Mouse (Mus musculus): Measurements from ENCODE around the gene Hexim2. TPM values are rescaled to one million over a fixed set of nuclear protein-coding genes. Genes with fewer than 3 reads are reported as not detected.

Hexim2 gene
- polyA plus RNA-seq, 1 experiment from 2014 or later = 29.8 TPM

DNA sequence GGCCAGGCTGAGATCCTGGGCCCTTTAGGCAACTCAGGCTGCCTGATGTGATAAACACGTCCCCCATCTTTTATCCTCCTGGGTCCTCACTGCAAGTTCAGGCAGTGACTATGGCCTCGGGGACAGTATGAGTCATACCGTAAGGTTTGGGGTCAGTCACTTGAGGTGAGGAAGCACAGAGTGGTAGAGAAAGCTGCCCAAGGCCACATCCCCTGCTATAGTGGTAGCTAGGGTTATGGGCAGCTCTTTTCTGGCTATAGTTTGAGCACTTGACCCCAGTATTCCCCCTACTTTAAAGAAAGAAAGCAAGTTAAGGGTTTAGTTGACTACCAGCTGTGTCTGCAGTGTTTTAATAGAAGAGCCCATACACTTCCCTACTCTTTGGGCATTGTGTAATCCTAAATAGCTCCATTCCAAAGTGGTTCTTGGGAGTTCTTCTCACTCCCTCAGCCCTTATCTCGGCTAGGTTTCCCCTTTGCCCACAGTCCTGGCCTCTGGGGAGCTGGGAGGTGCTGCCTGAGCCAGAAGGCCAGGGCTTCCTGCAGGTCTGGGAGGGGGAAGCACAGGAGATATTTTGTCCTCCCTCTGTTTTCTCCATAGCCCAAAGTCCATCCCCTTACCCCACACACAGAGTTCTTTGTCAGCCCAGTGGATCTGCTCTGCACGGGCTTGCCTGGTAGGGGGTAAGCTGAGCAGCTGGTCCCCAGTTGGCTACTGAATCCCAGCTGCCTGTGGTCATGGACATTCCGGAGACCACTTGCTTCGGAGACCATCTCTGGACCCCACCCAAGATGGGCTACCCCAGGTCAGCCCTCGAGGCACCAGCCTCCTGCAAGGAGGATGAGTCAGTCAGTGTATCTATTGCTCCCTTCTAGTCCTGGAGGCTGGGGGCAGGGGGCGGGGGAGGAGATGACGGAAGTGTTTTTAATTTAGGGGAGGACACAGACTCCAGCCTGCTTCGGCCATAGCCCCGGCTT lies 12.4 kb downstream of the Hexim2 start:
- no peaks in the 10 kb centered on the region for H3K27me3 ChIP-seq (ENCODE audit: control insufficient read depth, insufficient read depth, low read length)
- H3K4me2 ChIP-seq (ENCODE audit: low read depth, low read length) = no peak overlapping the region
- 45% methylated on average over 12 of the region's 12 CpGs for WGBS
- no peak for ATAC-seq (ENCODE audit: low read depth)
- 0 out of 2 replicates have a peak overlapping the region, but pooled peaks have one; percentile 10 for H3K27ac ChIP-seq (ENCODE audit: low read depth, low read length)
- H3K9ac ChIP-seq (replicated peaks; ENCODE audit: low read depth, low read length) = no peak overlapping the region
- no peaks in the 10 kb centered on the region for H3K9me3 ChIP-seq (ENCODE audit: control insufficient read depth, low read length)
- peaks cover 16% of the 10 kb centered on the region for H3K4me1 ChIP-seq (ENCODE audit: control insufficient read depth, insufficient read depth, low read length)
- H3K36me3 ChIP-seq (ENCODE audit: control insufficient read depth, insufficient read depth, low read length) = no peaks in the 10 kb centered on the region
- H3K4me3 ChIP-seq (ENCODE audit: low read depth, low read length) = no peak overlapping the region

DNA sequence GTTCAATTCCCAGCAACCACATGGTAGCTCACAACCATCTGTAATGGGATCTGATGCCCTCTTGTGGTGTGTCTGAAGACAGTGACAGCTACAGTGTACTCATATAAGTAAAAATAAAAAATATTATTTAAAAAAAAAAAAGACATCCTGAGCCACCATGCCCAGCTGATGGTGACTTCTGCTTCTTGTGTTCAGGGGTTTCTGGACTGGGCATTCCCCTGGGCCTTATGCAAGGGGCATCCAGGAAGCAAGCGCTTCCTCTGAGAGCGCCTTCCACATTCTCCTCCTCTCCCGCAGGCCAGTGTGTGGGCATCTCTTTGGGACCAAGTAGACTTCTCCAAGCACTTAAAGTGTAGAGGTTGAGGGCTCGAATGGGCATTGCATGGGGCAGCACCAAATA lies 14.2 kb downstream of the Hexim2 start:
- no peak overlapping the region for H3K4me2 ChIP-seq (ENCODE audit: low read depth, low read length)
- peaks cover 16% of the 10 kb centered on the region for H3K4me1 ChIP-seq (ENCODE audit: control insufficient read depth, insufficient read depth, low read length)
- no peak overlapping the region for H3K4me3 ChIP-seq (ENCODE audit: low read depth, low read length)
- no peak overlapping the region for H3K27ac ChIP-seq (ENCODE audit: low read depth, low read length)
- H3K36me3 ChIP-seq (ENCODE audit: control insufficient read depth, insufficient read depth, low read length) = no peaks in the 10 kb centered on the region
- 92% methylated on average over 4 of the region's 4 CpGs for WGBS
- H3K9ac ChIP-seq (replicated peaks; ENCODE audit: low read depth, low read length) = no peak overlapping the region
- no peaks in the 10 kb centered on the region for H3K27me3 ChIP-seq (ENCODE audit: control insufficient read depth, insufficient read depth, low read length)
- no peaks in the 10 kb centered on the region for H3K9me3 ChIP-seq (ENCODE audit: control insufficient read depth, low read length)
- no peak for ATAC-seq (ENCODE audit: low read depth)

DNA sequence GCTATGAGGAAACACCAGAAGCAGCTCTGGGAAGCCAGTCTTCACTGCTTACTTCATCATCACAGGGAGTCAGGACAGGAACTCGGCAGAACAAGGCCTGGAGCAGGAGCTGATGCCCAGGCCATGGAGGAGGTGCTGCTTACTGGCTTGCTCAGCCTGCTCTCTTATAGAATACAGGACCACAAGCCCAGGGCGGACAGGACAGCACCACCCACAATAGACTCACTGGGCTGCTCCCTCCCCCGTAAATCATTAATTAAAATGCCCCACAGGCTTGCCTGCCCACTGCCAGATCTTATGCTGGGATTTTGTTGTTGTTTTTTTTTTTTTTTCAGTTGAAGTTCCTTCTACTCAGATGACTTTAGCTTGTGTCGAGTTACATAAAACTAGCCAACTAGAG lies 15.5 kb downstream of the Hexim2 start:
- H3K27me3 ChIP-seq (ENCODE audit: control insufficient read depth, insufficient read depth, low read length) = no peaks in the 10 kb centered on the region
- H3K9ac ChIP-seq (replicated peaks; ENCODE audit: low read depth, low read length) = no peak overlapping the region
- H3K9me3 ChIP-seq (ENCODE audit: control insufficient read depth, low read length) = no peaks in the 10 kb centered on the region
- peaks cover 4% of the 10 kb centered on the region for H3K4me1 ChIP-seq (ENCODE audit: control insufficient read depth, insufficient read depth, low read length)
- no peak for ATAC-seq (ENCODE audit: low read depth)
- no peak overlapping the region for H3K4me3 ChIP-seq (ENCODE audit: low read depth, low read length)
- no peak overlapping the region for H3K27ac ChIP-seq (ENCODE audit: low read depth, low read length)
- H3K36me3 ChIP-seq (ENCODE audit: control insufficient read depth, insufficient read depth, low read length) = no peaks in the 10 kb centered on the region
- no peak overlapping the region for H3K4me2 ChIP-seq (ENCODE audit: low read depth, low read length)
- 70% methylated on average over 4 of the region's 4 CpGs for WGBS

DNA sequence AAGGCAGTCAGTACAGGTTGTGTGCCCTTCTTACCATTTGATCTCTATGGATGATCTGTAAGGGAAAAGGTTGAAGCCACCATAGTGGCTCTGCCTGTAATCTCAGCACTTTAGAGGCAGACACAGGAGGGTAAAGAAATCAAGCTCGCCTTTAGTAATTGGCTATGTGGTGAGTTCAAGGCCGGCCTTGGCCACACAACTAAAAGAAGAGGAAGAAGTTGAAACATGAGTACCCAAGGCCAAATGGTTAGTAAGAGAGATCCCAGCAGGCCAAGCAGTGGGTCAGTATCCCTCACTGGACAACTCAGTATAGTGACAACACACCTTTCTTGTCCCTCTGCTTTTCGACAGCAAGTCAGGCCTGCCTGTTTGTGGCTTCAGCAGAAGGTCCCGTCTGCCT lies 17.5 kb downstream of the Hexim2 start:
- WGBS = 91% methylated on average over 4 of the region's 4 CpGs
- Histone ChIP-seq H3K27ac (ENCODE audit: low read depth, low read length) (no peak overlapping the region), H3K27me3 (ENCODE audit: control insufficient read depth, insufficient read depth, low read length) (no peaks in the 10 kb centered on the region)

DNA sequence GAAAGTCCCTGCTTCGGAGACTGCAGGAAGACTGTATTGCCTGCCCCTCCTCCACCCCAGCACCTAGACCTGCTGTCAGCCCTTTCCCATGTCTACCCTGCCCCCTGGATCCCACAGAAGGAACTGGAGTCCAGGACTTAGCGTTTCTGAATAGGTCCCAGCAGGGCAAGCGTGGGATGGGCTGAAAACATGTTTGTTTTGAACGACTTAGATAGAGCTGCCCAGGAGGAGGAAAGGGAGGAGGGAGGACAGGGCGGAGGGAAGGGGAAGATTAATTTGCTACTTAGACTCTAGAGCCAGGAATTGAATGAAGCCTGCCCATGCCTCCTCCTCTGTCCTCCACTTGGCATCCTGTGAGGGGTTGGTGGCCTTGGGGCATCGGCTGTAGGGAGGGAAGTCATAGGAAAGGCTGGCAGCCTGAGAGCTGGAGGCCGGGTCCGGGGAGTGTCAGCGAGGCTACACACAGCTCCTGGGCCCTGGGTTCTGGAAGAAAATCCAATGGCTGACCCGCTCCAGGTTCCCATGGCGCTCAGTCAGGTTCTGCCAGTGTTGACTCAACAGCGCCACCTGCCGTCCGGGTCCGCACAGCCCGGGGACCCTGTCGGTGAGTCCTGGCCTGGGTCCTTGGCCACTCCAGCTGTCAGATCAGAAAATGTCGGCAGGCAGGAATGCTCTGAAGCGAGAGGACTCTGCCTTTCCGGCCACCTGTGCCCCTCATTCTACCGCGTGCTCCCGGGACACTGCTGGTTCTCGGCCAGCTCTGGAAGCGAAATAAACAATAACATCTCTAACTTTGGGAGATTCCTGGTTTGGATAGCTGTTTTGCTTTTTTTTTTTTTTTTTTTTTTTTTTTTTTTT lies 26.6 kb downstream of the Hexim2 start:
- no peaks in the 10 kb centered on the region for H3K4me1 ChIP-seq (ENCODE audit: control insufficient read depth, insufficient read depth, low read length)
- peak overlapping the region; percentile 40; the same call in 1 of the 2 replicates for H3K4me2 ChIP-seq (ENCODE audit: low read depth, low read length)
- H3K36me3 ChIP-seq (ENCODE audit: control insufficient read depth, insufficient read depth, low read length) = no peaks in the 10 kb centered on the region
- H3K9ac ChIP-seq (replicated peaks; ENCODE audit: low read depth, low read length) = no peak overlapping the region
- H3K9me3 ChIP-seq (ENCODE audit: control insufficient read depth, low read length) = no peaks in the 10 kb centered on the region
- 2% methylated on average over 25 of the region's 25 CpGs for WGBS
- H3K4me3 ChIP-seq (ENCODE audit: low read depth, low read length) = peak overlapping the region; percentile 8; the same call in 1 of the 2 replicates
- peak; percentile 94 for ATAC-seq (ENCODE audit: low read depth)
- no peaks in the 10 kb centered on the region for H3K27me3 ChIP-seq (ENCODE audit: control insufficient read depth, insufficient read depth, low read length)
- peak overlapping the region; percentile 1; the same call in 1 of the 2 replicates for H3K27ac ChIP-seq (ENCODE audit: low read depth, low read length)

More for the DNA sequence above, 17.5 kb downstream of the Hexim2 start:
- H3K4me1 ChIP-seq (ENCODE audit: control insufficient read depth, insufficient read depth, low read length) = no peaks in the 10 kb centered on the region
- no peaks in the 10 kb centered on the region for H3K36me3 ChIP-seq (ENCODE audit: control insufficient read depth, insufficient read depth, low read length)
- no peak overlapping the region for H3K4me3 ChIP-seq (ENCODE audit: low read depth, low read length)
- ATAC-seq (ENCODE audit: low read depth) = no peak
- no peaks in the 10 kb centered on the region for H3K9me3 ChIP-seq (ENCODE audit: control insufficient read depth, low read length)
- H3K9ac ChIP-seq (replicated peaks; ENCODE audit: low read depth, low read length) = no peak overlapping the region
- no peak overlapping the region for H3K4me2 ChIP-seq (ENCODE audit: low read depth, low read length)

DNA sequence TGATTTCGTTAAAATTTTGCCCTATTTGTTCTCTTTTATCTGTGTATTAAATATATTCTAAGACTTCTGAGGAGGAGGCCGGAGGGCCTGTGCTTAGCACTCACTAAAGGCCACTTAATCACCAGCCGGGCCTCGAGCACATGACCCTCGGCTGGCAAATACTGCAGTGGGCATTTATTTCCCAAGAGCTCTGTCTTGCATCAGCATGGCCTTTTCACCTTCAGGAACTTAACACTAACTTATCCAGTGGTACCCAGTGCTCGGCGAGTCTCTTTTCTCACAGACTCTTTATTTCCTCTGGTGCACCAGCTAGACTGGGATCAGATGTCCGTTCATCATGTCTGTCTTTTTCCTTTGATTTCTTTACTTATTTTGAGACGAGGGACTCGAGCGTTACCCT lies 28.5 kb downstream of the Hexim2 start:
- 93% methylated on average over 11 of the region's 11 CpGs for WGBS
- no peak overlapping the region for H3K27ac ChIP-seq (ENCODE audit: low read depth, low read length)
- no peaks in the 10 kb centered on the region for H3K27me3 ChIP-seq (ENCODE audit: control insufficient read depth, insufficient read depth, low read length)
- no peak overlapping the region for H3K4me2 ChIP-seq (ENCODE audit: low read depth, low read length)
- no peak overlapping the region for H3K9ac ChIP-seq (replicated peaks; ENCODE audit: low read depth, low read length)
- H3K9me3 ChIP-seq (ENCODE audit: control insufficient read depth, low read length) = no peaks in the 10 kb centered on the region
- no peak for ATAC-seq (ENCODE audit: low read depth)
- no peaks in the 10 kb centered on the region for H3K4me1 ChIP-seq (ENCODE audit: control insufficient read depth, insufficient read depth, low read length)
- H3K36me3 ChIP-seq (ENCODE audit: control insufficient read depth, insufficient read depth, low read length) = no peaks in the 10 kb centered on the region
- no peak overlapping the region for H3K4me3 ChIP-seq (ENCODE audit: low read depth, low read length)

DNA sequence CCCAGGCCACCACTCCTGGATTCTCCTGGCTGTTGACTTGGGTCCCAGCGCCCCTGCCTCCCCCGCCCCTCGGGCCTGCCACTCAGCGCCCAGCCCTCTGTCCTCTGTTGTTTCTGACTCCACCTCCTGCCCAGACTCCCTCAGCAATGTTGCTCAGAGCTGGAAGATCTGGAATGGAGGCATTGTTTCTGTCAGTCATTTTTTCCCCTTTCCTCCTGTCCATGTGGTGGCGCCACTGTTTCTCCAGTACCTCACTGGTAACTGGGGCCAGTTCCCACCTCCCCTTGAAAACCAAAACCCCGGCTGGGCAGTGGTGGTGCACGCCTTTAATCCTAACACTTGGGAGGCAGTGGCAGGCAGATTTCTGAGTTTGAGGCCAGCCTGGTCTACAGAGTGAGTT lies 29.2 kb downstream of the Hexim2 start:
- no peak overlapping the region for H3K27ac ChIP-seq (ENCODE audit: low read depth, low read length)
- H3K9ac ChIP-seq (replicated peaks; ENCODE audit: low read depth, low read length) = no peak overlapping the region
- H3K36me3 ChIP-seq (ENCODE audit: control insufficient read depth, insufficient read depth, low read length) = no peaks in the 10 kb centered on the region
- 82% methylated on average over 7 of the region's 7 CpGs for WGBS
- no peak overlapping the region for H3K4me3 ChIP-seq (ENCODE audit: low read depth, low read length)
- H3K4me1 ChIP-seq (ENCODE audit: control insufficient read depth, insufficient read depth, low read length) = no peaks in the 10 kb centered on the region
- H3K27me3 ChIP-seq (ENCODE audit: control insufficient read depth, insufficient read depth, low read length) = no peaks in the 10 kb centered on the region
- H3K4me2 ChIP-seq (ENCODE audit: low read depth, low read length) = no peak overlapping the region
- ATAC-seq (ENCODE audit: low read depth) = no peak
- H3K9me3 ChIP-seq (ENCODE audit: control insufficient read depth, low read length) = no peaks in the 10 kb centered on the region

DNA sequence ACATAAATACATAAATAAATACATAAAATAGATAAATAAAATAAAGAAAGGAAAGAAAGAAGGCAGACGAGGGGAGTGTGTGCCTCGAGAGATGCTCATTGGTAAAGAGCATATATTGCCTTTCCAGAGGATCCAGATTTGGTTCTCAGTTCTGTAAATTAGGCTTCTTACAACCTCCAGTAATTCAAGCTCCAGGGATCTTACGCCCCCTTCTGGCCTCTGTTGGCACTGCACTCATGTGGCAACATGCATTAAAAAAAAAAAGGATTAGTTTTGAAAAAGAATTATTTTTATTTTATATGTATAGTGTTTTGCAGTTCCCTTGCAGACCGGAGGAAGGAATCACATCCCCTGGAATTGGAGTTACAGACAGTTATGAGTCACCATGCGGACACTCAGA lies 29.9 kb downstream of the Hexim2 start:
- Histone ChIP-seq H3K9me3 (ENCODE audit: control insufficient read depth, low read length) (no peaks in the 10 kb centered on the region), H3K4me3 (ENCODE audit: low read depth, low read length) (no peak overlapping the region), H3K36me3 (ENCODE audit: control insufficient read depth, insufficient read depth, low read length) (no peaks in the 10 kb centered on the region), H3K4me1 (ENCODE audit: control insufficient read depth, insufficient read depth, low read length) (no peaks in the 10 kb centered on the region), H3K9ac (replicated peaks; ENCODE audit: low read depth, low read length) (no peak overlapping the region), H3K27ac (ENCODE audit: low read depth, low read length) (no peak overlapping the region), H3K4me2 (ENCODE audit: low read depth, low read length) (no peak overlapping the region), H3K27me3 (ENCODE audit: control insufficient read depth, insufficient read depth, low read length) (no peaks in the 10 kb centered on the region)
- no peak for ATAC-seq (ENCODE audit: low read depth)
- WGBS = 92% methylated on average over 5 of the region's 5 CpGs

DNA sequence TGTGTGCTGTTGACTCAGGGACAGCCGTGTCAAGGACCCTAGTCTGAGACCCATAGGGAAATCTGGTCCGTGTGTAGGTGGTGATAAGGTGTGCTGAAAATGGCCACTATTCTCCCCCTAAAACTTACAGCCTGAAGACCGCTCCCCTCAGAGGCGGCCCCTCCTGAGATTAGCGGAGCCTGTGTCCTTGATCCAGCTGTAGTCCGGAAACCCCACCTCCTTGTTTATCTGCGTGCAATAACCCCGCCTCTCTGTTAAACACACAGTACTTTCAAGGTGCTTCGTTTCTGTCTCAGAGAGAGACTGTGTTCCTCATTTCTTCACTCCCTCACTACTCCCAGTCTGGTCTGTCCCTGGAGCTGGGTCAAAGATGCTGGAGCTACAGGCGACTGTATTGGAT lies 32.2 kb downstream of the Hexim2 start:
- Histone ChIP-seq H3K36me3 (ENCODE audit: control insufficient read depth, insufficient read depth, low read length) (no peaks in the 10 kb centered on the region), H3K9ac (replicated peaks; ENCODE audit: low read depth, low read length) (no peak overlapping the region), H3K27ac (ENCODE audit: low read depth, low read length) (no peak overlapping the region), H3K4me3 (ENCODE audit: low read depth, low read length) (no peak overlapping the region), H3K4me1 (ENCODE audit: control insufficient read depth, insufficient read depth, low read length) (no peaks in the 10 kb centered on the region), H3K9me3 (ENCODE audit: control insufficient read depth, low read length) (no peaks in the 10 kb centered on the region), H3K27me3 (ENCODE audit: control insufficient read depth, insufficient read depth, low read length) (no peaks in the 10 kb centered on the region), H3K4me2 (ENCODE audit: low read depth, low read length) (no peak overlapping the region)
- no peak for ATAC-seq (ENCODE audit: low read depth)
- 32% methylated on average over 10 of the region's 10 CpGs for WGBS

Data from neural tube, embryonic 14.5 days (tissue).